Mouse (Mus musculus) erythroblast, adult 5-6 weeks (primary cell): ENCODE results near the gene Tollip. TPM values are rescaled to one million over a fixed set of nuclear protein-coding genes. Genes with fewer than 3 reads are reported as not detected.

Experiments
- ATAC-seq: replicated peaks from 2 replicates; pipeline ENCODE4 v1.8.0; 2016; ENCODE audit warnings: moderate number of reproducible peaks, mild to moderate bottlenecking, moderate TSS enrichment, inconsistent platforms; ENCODE audit not compliant: poor library complexity, low FRiP score, severe bottlenecking
- total RNA-seq, 2 experiments: library from RNA; stranded (forward) in 1 of 2; stranded (reverse) in 1 of 2; fragments of 150-400 nt in 1 of 2; fragments of 200-764, 138-1000 nt in 1 of 2; gene quantifications; 2 replicates each; pipeline versions ENCODE4 v1.2.3 to v1.2.4; 2015 to 2017; ENCODE audit warnings: low replicate concordance in 2 of 2

Gene Tollip
- total RNA-seq (2015; ENCODE audit: low replicate concordance) (7.3 and 25.5 TPM in 2 replicates), total RNA-seq (2017; ENCODE audit: low replicate concordance) (16.4 and 19.4 TPM in 2 replicates)

DNA sequence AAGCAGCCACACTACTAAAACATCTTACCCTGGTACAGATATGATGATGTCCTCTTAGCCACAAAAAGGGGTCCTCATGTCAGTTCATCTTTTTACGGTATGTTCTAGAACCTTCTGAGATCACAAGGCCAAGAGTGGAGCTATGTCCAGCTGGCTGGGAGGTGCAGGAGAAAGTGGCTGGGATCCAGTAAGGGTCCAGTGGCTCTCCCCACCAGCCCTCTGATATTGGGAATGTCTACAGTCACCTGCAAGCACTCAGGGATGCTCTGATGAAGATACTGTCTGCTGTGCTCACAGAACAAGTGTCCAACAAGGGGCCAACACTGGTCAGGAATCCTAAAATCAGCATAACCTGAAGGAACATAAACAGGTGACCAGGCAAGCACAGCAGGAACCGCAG is at the start of gene Tollip:
TSS of gene Tollip (minus strand) at position 101 of the 400 bp plus-strand sequence.
- no peak for ATAC-seq

DNA sequence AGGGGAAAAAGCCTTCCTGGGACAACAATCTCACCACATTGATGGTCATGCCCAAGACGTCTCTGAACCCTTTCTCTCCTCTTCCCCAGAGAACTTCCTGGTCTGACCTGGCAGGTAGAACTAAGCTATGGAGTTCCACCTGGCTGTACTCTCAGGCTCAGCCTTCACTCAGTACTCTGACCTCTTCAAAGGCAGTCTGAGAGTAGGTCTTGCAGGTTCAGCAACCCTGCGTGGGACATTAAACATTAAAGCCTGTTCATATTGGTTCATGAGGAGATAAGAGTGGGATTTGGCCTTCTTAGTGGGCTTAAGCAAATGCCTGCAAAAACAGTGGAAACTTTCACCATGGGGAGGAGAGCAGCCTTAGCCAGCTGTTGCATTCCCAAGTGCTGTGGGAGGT is 48.0 kb upstream of the Tollip start:
- ATAC-seq: no peak

DNA sequence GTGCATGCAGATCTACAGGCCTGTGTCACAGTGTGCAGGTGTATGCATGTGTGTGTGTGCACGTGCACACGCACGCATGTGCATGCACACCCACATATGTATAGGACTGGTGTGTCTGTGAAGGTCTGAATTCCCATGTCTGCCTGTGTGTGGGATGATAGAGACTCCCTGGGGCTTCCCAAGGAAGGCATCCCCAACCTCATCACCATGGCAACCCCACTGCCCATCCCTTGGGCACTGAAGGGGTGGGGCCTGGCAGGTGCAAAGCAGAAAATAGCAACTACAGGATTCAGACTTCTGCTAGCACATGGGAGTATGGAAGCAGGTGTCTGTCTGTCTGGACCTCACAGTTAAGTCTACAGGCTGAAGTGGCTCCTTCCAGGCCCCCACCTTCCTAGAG is 44.2 kb upstream of the Tollip start:
- no peak for ATAC-seq

DNA sequence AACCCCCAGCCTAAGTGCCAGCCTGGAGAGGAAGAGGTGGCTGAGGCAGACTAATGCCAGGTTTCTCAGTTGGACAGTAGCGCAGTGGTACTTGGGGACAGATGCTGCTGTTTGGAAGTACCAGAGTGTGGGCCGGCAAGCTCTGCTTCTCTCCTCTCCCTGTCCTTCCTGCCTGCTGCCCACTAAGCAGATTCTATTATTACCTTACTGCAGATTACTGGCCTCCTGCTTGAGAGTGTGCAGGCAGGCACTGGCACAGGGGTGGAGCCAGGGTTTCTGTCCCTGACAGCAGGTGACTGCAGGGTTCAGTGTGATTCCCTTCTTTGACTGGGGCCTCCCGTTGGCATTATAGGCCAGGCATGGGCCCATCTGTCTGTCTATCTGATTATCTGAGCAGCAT is 43.2 kb upstream of the Tollip start:
- no peak for ATAC-seq

DNA sequence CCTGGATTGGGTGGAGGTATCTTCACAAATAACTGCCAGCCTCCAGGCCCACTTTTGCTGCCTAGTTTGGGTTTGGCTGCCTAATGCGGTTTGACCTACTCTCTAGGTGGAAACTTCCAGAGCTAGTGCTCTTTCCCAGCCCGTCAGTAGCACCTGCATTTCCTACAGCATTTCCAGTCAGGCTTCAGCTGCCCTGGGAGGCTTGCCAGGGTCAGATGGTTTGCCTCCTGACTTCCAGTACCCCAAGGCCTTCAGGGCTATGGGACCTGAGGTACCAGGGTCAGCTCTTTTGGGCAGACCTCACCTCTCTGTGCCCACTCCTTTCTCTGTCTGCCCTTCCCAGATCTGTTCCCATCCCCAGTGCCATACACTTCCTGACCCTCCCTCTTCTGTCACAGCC is 42.6 kb upstream of the Tollip start:
- no peak for ATAC-seq

DNA sequence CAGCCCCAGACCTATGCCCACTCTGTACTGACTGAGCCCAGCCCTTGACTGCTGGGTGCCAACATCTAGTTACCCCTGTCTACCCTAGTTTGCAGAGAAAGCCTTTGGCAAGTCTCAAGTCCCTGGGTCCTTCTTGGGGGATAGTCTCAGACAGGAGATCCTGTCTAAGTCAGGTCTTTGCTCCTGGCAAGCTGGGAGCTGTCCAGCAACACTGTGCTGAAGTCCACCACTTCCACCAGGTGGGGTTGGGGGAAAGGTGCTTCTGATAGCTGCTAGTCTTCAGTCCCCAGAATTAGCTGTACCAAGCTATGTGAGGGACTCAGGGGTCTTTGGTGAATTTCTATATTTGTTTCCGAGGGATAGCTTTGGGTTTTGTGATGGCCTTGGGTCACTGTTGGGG is 40.8 kb upstream of the Tollip start:
- no peak for ATAC-seq

- no peak for ATAC-seq
These were observed 39.9 kb upstream of the Tollip start for GRCm38 (mm10) chr7:141958211-141958610.

DNA sequence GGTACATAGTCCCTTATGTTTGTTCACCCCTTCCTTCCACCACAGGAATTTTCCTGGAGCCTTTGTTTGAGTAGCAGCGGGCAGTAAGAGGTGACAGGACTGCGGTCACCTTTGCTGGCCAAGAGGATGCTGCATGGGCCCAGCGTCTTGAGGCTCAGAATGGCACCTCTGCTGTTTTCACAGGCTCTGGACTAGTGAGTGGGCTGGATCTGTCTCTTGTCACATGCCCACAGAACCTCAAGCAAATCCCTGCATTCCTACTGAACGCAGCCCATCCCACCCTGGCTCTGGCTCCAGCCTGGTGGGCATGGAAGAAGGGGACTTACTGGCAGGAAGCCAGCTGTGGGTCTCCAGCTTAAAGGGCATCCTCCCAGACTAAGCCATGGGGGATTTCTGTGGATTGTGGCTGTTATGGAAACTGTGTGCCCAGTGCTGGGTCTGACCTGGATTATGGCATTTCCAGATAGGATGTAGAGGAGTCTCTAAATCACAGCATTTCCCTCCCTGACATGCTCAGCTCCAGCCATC is 39.3 kb upstream of the Tollip start:
- no peak for ATAC-seq

DNA sequence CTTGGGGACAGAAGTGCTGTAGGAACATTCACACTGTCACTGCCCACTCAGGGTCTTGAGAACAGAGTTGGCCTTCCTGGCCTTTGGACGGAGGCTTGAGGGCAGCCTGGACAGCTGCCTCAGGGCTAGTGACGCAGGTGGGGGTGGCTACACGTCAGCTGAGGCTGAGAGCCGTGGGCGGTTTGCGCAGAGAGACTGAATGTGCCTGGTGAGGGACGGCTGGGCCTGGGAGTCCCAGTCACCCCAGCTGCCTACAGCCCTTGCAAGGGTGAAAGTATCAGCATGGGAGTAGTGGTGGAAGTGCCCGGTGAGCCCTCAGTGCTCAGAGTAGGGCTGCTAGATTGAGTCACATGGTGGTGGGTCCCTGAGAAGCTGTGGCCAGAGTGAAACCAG is 37.9 kb upstream of the Tollip start:
- ATAC-seq: no peak

DNA sequence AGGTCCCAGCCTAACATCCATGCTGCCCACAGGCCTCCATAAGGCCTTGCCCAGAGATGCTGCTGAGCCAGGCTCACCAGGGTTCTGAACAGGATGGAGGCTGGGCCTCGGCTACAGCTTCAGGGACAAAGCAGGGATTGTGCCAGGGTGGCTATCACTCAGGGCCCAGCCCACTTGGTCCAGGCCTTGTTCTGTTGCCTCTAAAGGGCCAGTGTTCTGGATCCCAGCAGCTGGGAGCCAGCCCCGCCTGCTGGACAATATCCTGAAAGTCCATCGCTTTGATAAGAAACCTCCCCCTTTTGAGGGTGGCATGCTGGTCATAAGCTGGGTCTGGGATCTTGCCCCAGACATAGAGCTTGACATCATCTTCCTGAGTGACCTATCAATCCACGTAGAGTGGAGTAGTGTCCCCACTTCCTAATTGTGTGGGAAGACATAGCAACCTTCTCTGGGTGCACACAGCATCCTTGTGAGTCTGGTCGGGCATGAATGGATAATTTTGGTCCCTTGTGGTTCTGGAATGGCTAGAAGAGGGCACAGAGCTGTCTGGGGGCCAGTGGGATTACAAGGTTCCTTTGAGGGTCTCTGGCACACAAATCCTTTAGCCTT is 37.4 kb upstream of the Tollip start:
- ATAC-seq: no peak

DNA sequence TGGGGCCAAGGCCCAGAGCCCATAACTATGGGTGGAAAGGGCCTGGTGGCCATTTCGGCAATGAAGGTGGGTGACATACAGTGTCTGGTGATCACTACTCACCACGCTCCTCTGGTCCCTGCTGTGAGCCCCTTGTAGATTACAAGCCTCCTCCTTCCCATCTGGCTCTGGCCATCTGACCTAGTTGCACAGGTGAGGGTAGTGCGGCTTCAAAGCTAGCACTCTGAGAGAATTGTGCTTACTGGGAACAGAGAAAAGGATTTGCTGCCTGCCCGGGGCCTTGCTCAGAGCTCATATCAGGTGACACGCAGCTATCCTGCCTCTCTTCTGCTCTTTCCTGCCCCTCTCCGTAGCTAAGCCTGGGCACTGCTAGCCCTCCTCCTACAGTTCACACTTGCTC is 35.3 kb upstream of the Tollip start:
- ATAC-seq: no peak

GRCm38 (mm10) chr7:141952920-141953319 is 34.6 kb upstream of the Tollip start:
- no peak for ATAC-seq

DNA sequence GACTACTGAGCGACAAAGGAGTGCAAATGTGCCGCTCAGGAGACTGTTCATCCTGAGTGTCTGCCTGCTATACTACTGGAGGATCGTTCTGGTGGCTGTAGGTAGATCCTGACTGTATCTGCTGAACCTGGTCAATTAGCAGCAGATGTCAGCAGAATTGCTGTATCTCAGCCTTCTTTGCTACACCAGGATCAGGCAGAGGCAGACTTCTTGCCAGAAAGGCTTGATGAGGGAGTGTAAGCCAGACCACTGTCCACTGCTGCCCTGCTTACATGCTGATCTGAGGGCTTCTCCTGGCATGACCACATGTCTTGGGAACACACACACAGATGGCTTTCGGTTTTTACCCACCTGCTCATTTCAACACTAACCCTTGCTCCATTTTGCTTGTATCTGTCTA is 33.5 kb upstream of the Tollip start:
- ATAC-seq: no peak

DNA sequence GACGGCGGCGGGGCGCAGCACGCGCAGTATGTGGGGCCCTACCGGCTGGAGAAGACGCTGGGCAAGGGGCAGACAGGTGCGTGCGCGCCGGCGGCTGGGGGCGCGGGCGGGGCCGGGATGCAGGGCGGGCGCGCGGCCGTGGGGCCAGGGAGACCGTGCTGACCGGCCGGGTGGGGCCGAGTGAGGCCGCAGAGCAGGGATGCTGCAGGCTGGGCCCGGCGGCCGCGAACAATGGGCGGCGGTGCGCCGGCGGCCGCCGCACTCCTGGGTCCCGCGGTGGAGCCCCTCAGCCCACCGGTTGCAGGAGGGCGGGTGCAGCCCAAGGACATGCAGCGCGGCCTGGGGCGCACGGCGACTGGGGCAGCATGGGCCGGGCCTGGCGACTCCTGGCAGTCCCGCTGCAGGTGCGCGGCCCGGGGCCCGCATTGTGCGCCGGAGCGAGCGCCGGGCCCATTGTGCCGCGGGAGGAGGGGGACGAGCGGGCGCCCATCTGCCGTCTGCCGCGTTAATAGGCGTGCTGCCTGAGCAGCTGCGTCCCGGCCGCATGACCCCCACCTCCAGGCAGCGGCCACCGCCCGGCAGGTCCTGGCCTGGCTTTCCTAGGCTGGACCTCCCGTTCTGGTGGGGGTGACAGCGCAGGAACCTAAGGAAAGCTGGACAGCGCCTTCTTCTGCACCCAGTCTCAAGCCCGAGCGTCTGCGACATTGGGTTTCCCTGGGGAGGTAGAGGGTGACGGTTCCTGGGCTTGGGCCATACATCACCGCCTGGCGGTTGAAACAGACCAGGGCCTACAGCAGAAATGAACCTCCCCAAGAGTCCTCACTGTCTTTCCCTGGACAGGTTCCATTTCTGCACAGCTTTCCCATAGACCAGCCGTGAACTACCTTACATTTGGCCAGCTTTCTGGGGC is 32.1 kb upstream of the Tollip start:
- ATAC-seq: no peak

DNA sequence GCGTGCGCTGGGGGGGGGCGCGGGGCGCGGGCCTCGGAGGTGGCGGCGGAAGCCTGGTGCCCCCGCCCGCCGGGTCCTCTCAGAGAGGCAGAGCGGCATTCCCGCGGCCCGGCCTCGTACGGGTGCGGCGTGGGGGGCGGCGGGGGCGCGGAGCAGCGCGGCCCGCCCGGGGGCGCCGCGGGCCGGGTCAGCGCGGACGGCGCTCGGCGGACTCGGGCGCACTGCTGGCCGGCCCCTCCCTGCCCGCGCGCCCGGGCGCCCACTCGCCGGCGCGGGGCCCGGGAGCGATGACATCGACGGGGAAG is 31.4 kb upstream of the Tollip start:
- no peak for ATAC-seq

DNA sequence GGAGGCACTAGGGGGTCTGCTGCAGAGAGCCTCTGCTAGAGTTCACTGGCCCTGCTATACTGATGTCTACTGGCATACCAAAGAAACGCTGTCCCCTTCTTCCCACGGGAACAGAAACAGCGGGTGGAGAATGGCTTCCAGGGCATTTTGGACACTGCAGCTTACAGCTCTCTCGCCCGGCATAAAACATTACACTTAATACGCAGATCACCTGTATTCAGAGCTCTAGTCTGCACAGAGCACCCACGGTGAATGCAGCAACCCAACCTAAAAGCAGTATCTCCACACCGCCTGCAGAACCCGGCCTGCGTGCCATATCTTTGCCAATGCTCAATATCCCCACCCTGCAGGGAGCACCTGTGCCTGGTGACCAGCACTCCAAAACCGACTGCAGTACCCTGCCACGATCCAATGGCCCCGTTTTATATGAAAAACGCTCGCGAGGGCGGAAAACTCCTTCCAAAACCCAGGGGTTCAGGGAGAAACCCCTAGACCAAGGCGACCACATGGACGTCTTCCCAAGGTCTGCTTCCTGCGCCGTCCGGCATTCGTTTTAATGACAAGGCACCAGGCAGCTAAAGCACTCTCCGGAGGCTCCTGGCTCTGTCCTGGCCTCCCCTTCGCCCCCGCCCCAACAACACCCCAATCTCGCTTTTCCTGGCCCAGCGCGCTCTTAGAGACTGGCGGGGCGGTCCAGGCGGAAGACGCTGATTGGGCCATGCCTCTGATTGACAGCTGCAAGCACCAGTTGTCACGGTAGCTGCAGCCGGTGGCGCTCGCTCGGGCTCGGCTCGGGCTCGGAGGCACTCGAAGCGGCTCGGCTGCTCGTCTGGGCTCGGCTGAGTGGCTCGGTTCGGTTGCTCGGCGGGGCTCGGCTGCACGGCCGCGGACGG is 30.8 kb upstream of the Tollip start, which contains the start of gene Brsk2:
TSS of gene Brsk2 (plus strand) at position 846 of the 893 bp plus-strand sequence.
- ATAC-seq: no peak

- ATAC-seq: no peak
These were observed 29.7 kb upstream of the Tollip start for GRCm38 (mm10) chr7:141948045-141948444.

DNA sequence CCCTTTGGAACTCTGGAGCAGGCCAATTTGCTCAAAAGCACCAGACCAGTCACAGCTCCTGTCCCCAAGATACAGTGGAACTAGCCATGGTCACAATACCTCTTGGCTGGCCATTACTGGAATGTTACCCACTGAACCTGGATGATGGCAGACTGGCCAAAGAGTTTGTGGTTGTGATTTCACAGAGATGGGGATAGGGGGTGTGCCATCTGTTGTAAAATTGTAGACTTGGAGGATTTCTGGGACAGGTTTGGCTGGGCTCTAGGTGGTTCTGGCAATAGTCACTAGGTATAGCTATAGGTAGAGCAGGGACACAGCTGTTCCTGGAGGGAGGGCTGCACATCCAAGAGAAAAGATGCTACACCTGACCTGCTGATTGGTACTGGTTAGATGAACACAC is 29.2 kb upstream of the Tollip start:
- ATAC-seq: no peak

DNA sequence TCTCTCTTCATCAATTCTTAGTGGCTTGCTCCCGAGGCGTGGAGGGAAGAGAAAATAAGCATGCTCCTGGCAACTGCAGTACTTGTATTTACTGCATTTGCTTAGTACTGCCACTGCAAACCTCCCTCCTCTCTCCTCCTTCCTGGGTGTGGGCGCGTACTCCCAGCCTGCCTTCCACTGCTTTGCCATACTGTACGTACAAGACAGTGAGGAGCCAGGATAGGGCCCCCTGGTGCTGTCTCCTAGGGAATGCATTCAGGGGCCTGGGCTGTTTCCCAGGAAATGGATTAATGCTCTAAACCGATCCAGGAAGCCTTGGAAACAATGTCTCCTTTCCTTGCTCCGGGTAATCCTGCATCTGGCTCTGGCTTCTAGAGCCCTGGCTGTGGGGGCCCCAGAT is 27.6 kb upstream of the Tollip start:
- ATAC-seq: no peak

DNA sequence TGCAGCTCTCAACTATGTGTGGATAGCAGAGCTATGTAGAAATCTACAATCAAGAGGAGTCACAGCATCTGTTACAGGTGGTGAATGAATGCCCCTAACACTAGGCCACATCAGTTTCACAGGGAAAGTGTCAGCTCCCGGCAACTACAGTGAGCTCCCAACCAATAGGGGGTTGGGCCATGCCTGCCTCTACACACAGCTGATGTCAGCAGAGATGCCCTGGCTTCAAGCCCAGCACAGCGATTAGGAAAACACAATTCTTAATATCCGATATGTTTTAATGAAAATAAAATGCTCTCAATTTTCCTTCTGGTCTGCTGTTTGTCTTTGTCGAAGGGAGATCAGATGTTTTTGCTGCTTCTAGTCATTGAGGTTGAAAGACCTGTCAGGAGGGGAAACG is 25.1 kb upstream of the Tollip start:
- no peak for ATAC-seq
